Mouse (Mus musculus) limb, embryonic 13.5 days (tissue): Measurements from ENCODE around the gene Nudt13. TPM values are rescaled to one million over a fixed set of nuclear protein-coding genes. Genes with fewer than 3 reads are reported as not detected.

Source experiments
- ATAC-seq: fragments of 200-750 bp; cut with Nextera tagmentation; 2 replicates; pipeline ENCODE4 v1.8.0; 2017; ENCODE audit warnings: low read depth, moderate number of reproducible peaks, moderate TSS enrichment; ENCODE audit not compliant: low FRiP score
- H3K27ac ChIP-seq: fragments of 300-500 bp; sonication (generic); 2 replicates; pipeline ENCODE4 v1.5.1; 2015; ENCODE audit warnings: inconsistent platforms, mild to moderate bottlenecking, moderate library complexity
- H3K27me3 ChIP-seq: fragments of 300-500 bp; sonication (generic); 2 replicates; pipeline ENCODE4 v1.6.1; 2015; ENCODE audit warnings: mild to moderate bottlenecking, inconsistent platforms
- H3K36me3 ChIP-seq: fragments of 300-500 bp; sonication (generic); 2 replicates; pipeline ENCODE4 v1.6.1; 2015; ENCODE audit warnings: inconsistent platforms, mild to moderate bottlenecking, moderate library complexity
- H3K4me1 ChIP-seq: fragments of 300-500 bp; sonication (generic); 2 replicates; pipeline ENCODE4 v1.6.1; 2015; ENCODE audit warnings: inconsistent platforms
- H3K4me2 ChIP-seq: fragments of 300-500 bp; sonication (generic); replicated peaks from 2 replicates; pipeline ENCODE4 v1.6.1; 2015; ENCODE audit warnings: inconsistent platforms, mild to moderate bottlenecking, moderate library complexity
- H3K4me3 ChIP-seq: fragments of 300-500 bp; sonication (generic); 2 replicates; pipeline ENCODE4 v1.5.1; 2015; ENCODE audit warnings: moderate library complexity, mild to moderate bottlenecking, inconsistent platforms
- H3K9ac ChIP-seq: fragments of 300-500 bp; sonication (generic); 2 replicates; pipeline ENCODE4 v1.6.1; 2015; ENCODE audit warnings: mild to moderate bottlenecking, inconsistent platforms
- H3K9me3 ChIP-seq: fragments of 300-500 bp; sonication (generic); 2 replicates; pipeline ENCODE4 v1.6.1; 2016; ENCODE audit warnings: inconsistent platforms
- WGBS: fragments of 180-500 bp; shearing (Covaris S2); methylation state at CpG from one replicate; pipeline ENCODE4 v1.1.7; 2015; 5-methylcytosine and 5-hydroxymethylcytosine counted together
- polyA plus RNA-seq: library from polyadenylated mRNA; unstranded; fragments of >200 nt; fragmentation: Nextera tagmentation; extraction: Ambion mirVana; gene quantifications from 2 replicates; pipeline ENCODE4 v1.2.1, GENCODE M21; 2015

Gene Nudt13
- 18.2 and 21.4 TPM in 2 replicates for polyA plus RNA-seq

GRCm38 (mm10) chr14:20294117-20294892 is at the start of gene Nudt13:
Gene Nudt13 (plus strand): TSS chr14:20294697.
- 23% methylated on average over 14 of the region's 14 CpGs for WGBS
- Histone ChIP-seq H3K9ac (peak within 1 kb of the TSS; percentile 72), H3K4me3 (peak within 1 kb of the TSS; percentile 53), H3K27ac (no peak within 1 kb of the TSS), H3K27me3 (no peaks in the 10 kb centered on the region), H3K9me3 (no peaks in the 10 kb centered on the region), H3K4me1 (peaks cover 7% of the 10 kb centered on the region; the same call in 1 of the 2 replicates), H3K36me3 (no peaks in the 10 kb centered on the region), H3K4me2 (peak within 1 kb of the TSS; percentile 72)
- ATAC-seq: peak; percentile 97

GRCm38 (mm10) chr14:20245318-20245717 is 49.2 kb upstream of the Nudt13 start:
- H3K4me3 ChIP-seq: no peak overlapping the region
- no peak overlapping the region for H3K9ac ChIP-seq
- no peaks in the 10 kb centered on the region for H3K9me3 ChIP-seq
- 55% methylated on average over 2 of the region's 2 CpGs for WGBS
- no peaks in the 10 kb centered on the region for H3K27me3 ChIP-seq
- no peak overlapping the region for H3K27ac ChIP-seq
- H3K4me1 ChIP-seq: no peaks in the 10 kb centered on the region
- no peak overlapping the region for H3K4me2 ChIP-seq
- H3K36me3 ChIP-seq: no peaks in the 10 kb centered on the region
- no peak for ATAC-seq

DNA sequence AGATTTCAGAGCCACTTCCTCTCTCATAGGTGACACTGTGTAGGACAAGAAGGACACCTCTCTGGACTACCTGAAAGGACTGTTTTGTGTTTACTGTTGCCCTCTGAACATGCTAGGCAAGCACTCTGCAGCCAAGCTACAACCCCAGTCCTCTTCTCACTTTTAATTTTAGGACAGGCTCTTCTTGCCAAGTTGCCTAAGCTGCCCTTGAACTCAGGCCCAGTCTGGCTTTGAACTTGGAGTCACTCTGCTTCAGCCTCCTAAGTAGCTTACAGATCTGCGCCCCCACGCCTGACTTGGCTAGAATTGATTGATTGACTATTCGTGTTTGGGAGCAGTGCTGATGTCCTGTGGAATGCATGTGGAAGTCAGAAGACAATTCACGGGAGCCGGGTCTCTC is 48.6 kb upstream of the Nudt13 start:
- Histone ChIP-seq H3K9ac (no peak overlapping the region), H3K27me3 (no peaks in the 10 kb centered on the region), H3K27ac (no peak overlapping the region), H3K4me2 (no peak overlapping the region), H3K4me1 (no peaks in the 10 kb centered on the region), H3K4me3 (no peak overlapping the region), H3K36me3 (no peaks in the 10 kb centered on the region), H3K9me3 (no peaks in the 10 kb centered on the region)
- no peak for ATAC-seq
- WGBS: 86% methylated on average over 5 of the region's 5 CpGs

- 63% methylated on average over 11 of the region's 11 CpGs for WGBS
- no peak overlapping the region for H3K9ac ChIP-seq
- H3K4me1 ChIP-seq: no peaks in the 10 kb centered on the region
- no peaks in the 10 kb centered on the region for H3K36me3 ChIP-seq
- H3K4me2 ChIP-seq: no peak overlapping the region
- no peaks in the 10 kb centered on the region for H3K9me3 ChIP-seq
- H3K27ac ChIP-seq: no peak overlapping the region
- ATAC-seq: no peak
- no peak overlapping the region for H3K4me3 ChIP-seq
- H3K27me3 ChIP-seq: no peaks in the 10 kb centered on the region
Observed at GRCm38 (mm10) chr14:20246811-20247266, 47.7 kb upstream of the Nudt13 start.

DNA sequence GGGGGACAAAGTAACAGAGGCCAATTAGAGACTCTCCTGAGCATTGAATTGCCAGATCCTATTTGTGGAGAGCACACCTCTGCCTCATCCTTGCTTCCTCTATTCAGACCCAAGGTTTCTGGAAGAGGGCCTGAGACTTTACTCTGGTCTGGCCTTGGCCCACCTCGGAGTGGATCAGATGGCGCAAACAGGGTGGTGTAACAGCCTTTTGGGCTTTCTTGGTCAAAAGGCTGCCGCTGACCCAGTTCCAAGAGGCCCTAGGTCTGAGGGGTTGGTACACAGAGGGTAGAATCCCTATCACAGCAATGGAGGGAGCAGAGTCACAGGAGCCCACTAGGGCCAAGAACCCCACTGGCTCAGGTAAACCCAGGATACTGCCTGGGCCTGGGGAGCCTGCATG is 46.5 kb upstream of the Nudt13 start:
- H3K36me3 ChIP-seq: no peaks in the 10 kb centered on the region
- no peaks in the 10 kb centered on the region for H3K9me3 ChIP-seq
- H3K4me2 ChIP-seq: no peak overlapping the region
- no peak overlapping the region for H3K9ac ChIP-seq
- ATAC-seq: no peak
- WGBS: 96% methylated on average over 3 of the region's 3 CpGs
- no peak overlapping the region for H3K4me3 ChIP-seq
- H3K4me1 ChIP-seq: no peaks in the 10 kb centered on the region
- no peaks in the 10 kb centered on the region for H3K27me3 ChIP-seq
- H3K27ac ChIP-seq: no peak overlapping the region

GRCm38 (mm10) chr14:20250237-20251171 is 44.0 kb upstream of the Nudt13 start:
- no peaks in the 10 kb centered on the region for H3K4me1 ChIP-seq
- H3K9me3 ChIP-seq: no peaks in the 10 kb centered on the region
- no peaks in the 10 kb centered on the region for H3K36me3 ChIP-seq
- no peak overlapping the region for H3K27ac ChIP-seq
- H3K9ac ChIP-seq: no peak overlapping the region
- WGBS: 76% methylated on average over 14 of the region's 14 CpGs
- H3K27me3 ChIP-seq: no peaks in the 10 kb centered on the region
- no peak overlapping the region for H3K4me2 ChIP-seq
- no peak overlapping the region for H3K4me3 ChIP-seq
- no peak for ATAC-seq

- Histone ChIP-seq H3K9me3 (no peaks in the 10 kb centered on the region), H3K36me3 (no peaks in the 10 kb centered on the region), H3K9ac (no peak overlapping the region), H3K4me1 (no peaks in the 10 kb centered on the region), H3K4me2 (no peak overlapping the region), H3K27me3 (peaks cover 7% of the 10 kb centered on the region; the same call in 1 of the 2 replicates), H3K4me3 (no peak overlapping the region), H3K27ac (no peak overlapping the region)
- ATAC-seq: peak; percentile 64; the same call in 1 of the 2 replicates
- 58% methylated on average over 8 of the region's 8 CpGs for WGBS
Observed at GRCm38 (mm10) chr14:20258185-20259113, 36.0 kb upstream of the Nudt13 start.

DNA sequence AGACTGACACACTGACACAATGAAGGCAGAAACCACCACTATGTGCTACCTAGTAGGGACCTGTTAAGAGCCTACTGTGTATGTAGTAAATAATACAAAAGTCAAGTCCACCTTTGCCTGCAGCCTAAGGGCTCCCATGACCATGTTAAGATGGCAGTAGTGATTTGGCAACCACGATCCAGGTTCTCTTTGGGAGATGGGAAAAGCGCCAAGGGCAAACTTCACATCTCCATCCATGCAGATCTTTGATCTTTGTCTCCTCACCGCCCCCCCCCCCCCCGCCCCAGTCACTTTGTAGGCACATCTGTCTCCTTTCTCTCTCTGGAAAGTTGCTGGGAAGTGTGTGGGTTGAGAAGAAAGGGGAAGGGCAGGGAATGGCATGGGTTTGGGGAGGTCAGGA is 32.2 kb upstream of the Nudt13 start:
- no peak for ATAC-seq
- Histone ChIP-seq H3K27me3 (peaks cover 7% of the 10 kb centered on the region; the same call in 1 of the 2 replicates), H3K4me1 (no peaks in the 10 kb centered on the region), H3K4me2 (no peak overlapping the region), H3K4me3 (no peak overlapping the region), H3K9me3 (no peaks in the 10 kb centered on the region), H3K9ac (no peak overlapping the region), H3K36me3 (no peaks in the 10 kb centered on the region), H3K27ac (no peak overlapping the region)
- 57% methylated on average over 4 of the region's 4 CpGs for WGBS

DNA sequence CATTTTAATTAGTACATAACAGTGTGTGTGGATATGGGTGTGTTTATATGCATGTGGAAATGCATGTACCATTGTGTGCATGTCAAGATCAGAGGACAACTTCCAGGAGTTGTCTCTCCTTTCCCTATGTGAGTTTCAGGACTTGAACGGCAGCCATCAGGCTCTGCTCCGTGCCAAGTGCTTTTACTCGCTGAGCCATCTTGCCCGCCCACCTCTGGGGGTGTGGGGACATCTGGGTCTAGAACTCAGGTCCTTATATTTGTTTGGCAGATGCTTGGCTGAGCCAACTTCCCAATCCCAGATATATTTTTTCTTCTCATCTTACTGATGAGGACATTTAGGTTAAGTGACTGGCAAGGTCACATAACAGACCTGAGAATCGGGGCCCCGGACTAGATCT is 26.1 kb upstream of the Nudt13 start:
- H3K36me3 ChIP-seq: no peaks in the 10 kb centered on the region
- 78% methylated on average over 6 of the region's 6 CpGs for WGBS
- H3K4me2 ChIP-seq: no peak overlapping the region
- H3K27me3 ChIP-seq: no peaks in the 10 kb centered on the region
- no peaks in the 10 kb centered on the region for H3K9me3 ChIP-seq
- no peak overlapping the region for H3K27ac ChIP-seq
- no peak overlapping the region for H3K4me3 ChIP-seq
- ATAC-seq: no peak
- no peaks in the 10 kb centered on the region for H3K4me1 ChIP-seq
- no peak overlapping the region for H3K9ac ChIP-seq

DNA sequence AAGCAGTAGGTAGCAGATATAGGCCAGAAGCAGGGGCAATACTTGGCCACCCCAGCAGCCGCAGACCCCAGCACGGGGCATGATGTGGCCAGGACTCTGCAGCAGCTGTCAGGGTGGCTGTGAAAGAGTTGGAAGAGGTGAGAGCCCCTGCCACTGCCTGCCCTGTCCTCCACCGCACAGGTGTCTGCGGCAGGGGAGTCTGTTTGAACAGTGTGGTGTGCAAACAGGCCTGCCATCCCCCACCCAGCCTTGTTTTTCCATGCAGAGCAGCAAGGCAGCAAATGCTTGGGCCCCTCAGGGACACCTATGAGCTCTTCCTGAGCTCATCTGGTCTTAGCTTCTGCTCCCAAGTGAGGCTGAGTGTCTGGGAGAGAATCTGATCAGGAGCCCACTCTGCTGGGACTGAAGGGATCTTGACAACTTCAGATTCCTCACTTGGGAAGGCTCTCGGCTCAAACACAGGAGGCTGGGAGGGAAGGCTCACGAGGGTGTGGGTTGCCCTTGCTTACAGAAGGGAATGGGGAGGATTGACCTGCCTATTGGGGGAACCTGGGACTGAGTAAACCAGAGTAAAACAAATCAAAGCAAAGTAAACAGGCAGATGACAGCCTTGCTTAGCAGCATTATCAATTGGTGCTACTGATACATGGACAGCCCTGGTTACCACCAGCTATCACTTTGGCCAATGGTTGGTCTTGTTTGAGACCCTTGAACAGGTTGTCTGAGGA is 25.3 kb upstream of the Nudt13 start, which contains the start of gene Kcnk16:
TSS of gene Kcnk16 (minus strand) at position 118 of the 728 bp plus-strand sequence.
- no peaks in the 10 kb centered on the region for H3K27me3 ChIP-seq
- no peak within 1 kb of the TSS for H3K27ac ChIP-seq
- H3K36me3 ChIP-seq: no peaks in the 10 kb centered on the region
- H3K9me3 ChIP-seq: peaks cover 4% of the 10 kb centered on the region
- H3K9ac ChIP-seq: no peak within 1 kb of the TSS
- no peak within 1 kb of the TSS for H3K4me3 ChIP-seq
- WGBS: 66% methylated on average over 6 of the region's 6 CpGs
- ATAC-seq: no peak
- H3K4me1 ChIP-seq: no peaks in the 10 kb centered on the region
- no peak within 1 kb of the TSS for H3K4me2 ChIP-seq

DNA sequence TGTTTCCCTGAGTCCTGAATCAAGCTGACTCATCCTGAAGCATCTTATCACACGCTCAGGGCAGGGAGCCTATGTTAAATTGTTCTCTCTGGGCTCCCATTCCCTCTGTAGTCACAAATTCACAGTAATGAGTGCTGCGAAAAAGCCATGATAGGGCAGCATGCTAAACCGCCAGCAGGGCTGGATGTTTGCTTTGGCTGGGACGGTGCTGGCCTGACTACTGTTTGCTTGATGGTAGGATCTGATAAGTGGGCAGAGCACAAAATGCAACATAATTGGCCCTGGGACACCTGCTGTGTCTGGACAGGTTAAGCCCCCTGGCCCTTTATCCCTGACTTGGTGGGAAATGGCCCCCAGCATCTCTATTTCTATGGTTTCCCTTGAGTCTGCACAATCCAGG is 3.1 kb upstream of the Nudt13 start:
- no peak for ATAC-seq
- WGBS: 68% methylated on average over 4 of the region's 4 CpGs
- no peak overlapping the region for H3K4me2 ChIP-seq
- H3K27me3 ChIP-seq: no peaks in the 10 kb centered on the region
- H3K27ac ChIP-seq: no peak overlapping the region
- no peak overlapping the region for H3K9ac ChIP-seq
- no peaks in the 10 kb centered on the region for H3K36me3 ChIP-seq
- H3K9me3 ChIP-seq: no peaks in the 10 kb centered on the region
- no peak overlapping the region for H3K4me3 ChIP-seq
- H3K4me1 ChIP-seq: peaks cover 7% of the 10 kb centered on the region; the same call in 1 of the 2 replicates
